Mouse (Mus musculus) heart, embryonic 12.5 days (tissue): ENCODE data around the gene Spon1. TPM values are rescaled to one million over a fixed set of nuclear protein-coding genes. Genes with fewer than 3 reads are reported as not detected.

ENCODE experiments used
- ATAC-seq: fragments of 200-750 bp; cut with Nextera tagmentation; 2 replicates; pipeline ENCODE4 v1.8.0; 2017; ENCODE audit warnings: moderate TSS enrichment, moderate library complexity; ENCODE audit not compliant: insufficient number of reproducible peaks, low FRiP score
- H3K27ac ChIP-seq: fragments of 300-500 bp; sonication (generic); 2 replicates; pipeline ENCODE4 v1.5.1; 2016; ENCODE audit warnings: mild to moderate bottlenecking, moderate library complexity; ENCODE audit not compliant: poor library complexity, severe bottlenecking
- H3K27me3 ChIP-seq: fragments of 300-500 bp; sonication (generic); replicated peaks from 2 replicates; pipeline ENCODE4 v1.6.1; 2016; ENCODE audit warnings: mild to moderate bottlenecking, moderate library complexity
- H3K36me3 ChIP-seq: fragments of 300-500 bp; sonication (generic); 2 replicates; pipeline ENCODE4 v1.6.1; 2016; ENCODE audit warnings: mild to moderate bottlenecking, moderate library complexity
- H3K4me1 ChIP-seq: fragments of 300-500 bp; sonication (generic); replicated peaks from 2 replicates; pipeline ENCODE4 v1.6.1; 2016; ENCODE audit warnings: mild to moderate bottlenecking
- H3K4me2 ChIP-seq: fragments of 300-500 bp; sonication (generic); 2 replicates; pipeline ENCODE4 v1.6.1; 2016; ENCODE audit warnings: mild to moderate bottlenecking, moderate library complexity
- H3K4me3 ChIP-seq: fragments of 300-500 bp; sonication (generic); 2 replicates; pipeline ENCODE4 v1.5.1; 2016; ENCODE audit warnings: mild to moderate bottlenecking
- H3K9ac ChIP-seq: fragments of 300-500 bp; sonication (generic); 2 replicates; pipeline ENCODE4 v1.6.1; 2016; ENCODE audit warnings: mild to moderate bottlenecking, moderate library complexity
- H3K9me3 ChIP-seq: fragments of 300-500 bp; sonication (generic); replicated peaks from 2 replicates; pipeline ENCODE4 v1.6.1; 2016; ENCODE audit warnings: mild to moderate bottlenecking, moderate library complexity
- WGBS: fragments of 180-500 bp; shearing (Covaris S2); methylation state at CpG from one replicate; pipeline ENCODE4 v1.1.7; 2016; 5-methylcytosine and 5-hydroxymethylcytosine counted together
- polyA plus RNA-seq: library from polyadenylated mRNA; unstranded; fragments of >200 nt; fragmentation: Nextera tagmentation; extraction: Ambion mirVana; gene quantifications from 2 replicates; pipeline ENCODE4 v1.2.1, GENCODE M21; 2016

Spon1 gene
- polyA plus RNA-seq, 1 experiment from 2014 or later: 99.8 TPM

DNA sequence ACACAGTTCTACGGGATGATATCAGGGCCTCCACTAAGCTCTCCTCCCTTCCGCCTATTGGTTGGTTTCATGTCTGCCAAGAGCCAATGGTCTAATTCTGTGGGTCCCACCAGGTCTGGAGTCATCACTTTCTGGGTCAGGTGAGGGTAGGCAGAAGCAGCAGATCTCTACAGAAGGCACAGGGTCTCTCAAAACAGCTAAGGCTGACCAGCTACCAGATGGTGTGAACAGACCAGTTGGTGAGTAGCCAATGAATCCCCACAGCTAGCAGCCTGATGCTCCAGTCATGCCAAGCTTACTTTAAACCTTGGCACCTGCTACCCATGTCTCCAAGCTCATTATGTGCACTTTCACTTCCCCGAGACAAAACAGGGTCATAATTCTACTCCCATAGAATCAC lies 261.6 kb downstream of the Spon1 start:
- no peak overlapping the region for H3K4me3 ChIP-seq
- no peak overlapping the region for H3K27ac ChIP-seq
- no peak overlapping the region for H3K4me2 ChIP-seq
- H3K36me3 ChIP-seq: peaks cover 24% of the 10 kb centered on the region
- no peaks in the 10 kb centered on the region for H3K27me3 ChIP-seq
- H3K9ac ChIP-seq: no peak overlapping the region
- no peaks in the 10 kb centered on the region for H3K4me1 ChIP-seq
- no peak for ATAC-seq
- 82% methylated on average over 3 of the region's 3 CpGs for WGBS
- H3K9me3 ChIP-seq: peaks cover 5% of the 10 kb centered on the region; the same call in 1 of the 2 replicates

- H3K27me3 ChIP-seq: no peaks in the 10 kb centered on the region
- ATAC-seq: no peak
- no peak overlapping the region for H3K4me2 ChIP-seq
- H3K9ac ChIP-seq: no peak overlapping the region
- H3K27ac ChIP-seq: no peak overlapping the region
- 84% methylated on average over 5 of the region's 5 CpGs for WGBS
- H3K36me3 ChIP-seq: peaks cover 36% of the 10 kb centered on the region
- no peak overlapping the region for H3K4me3 ChIP-seq
- H3K4me1 ChIP-seq: no peaks in the 10 kb centered on the region
- peaks cover 5% of the 10 kb centered on the region; the same call in 1 of the 2 replicates for H3K9me3 ChIP-seq
Measured at GRCm38 (mm10) chr7:114028828-114029227, 263.0 kb downstream of the Spon1 start.

GRCm38 (mm10) chr7:114029596-114029995 lies 263.8 kb downstream of the Spon1 start:
- Histone ChIP-seq H3K27ac (no peak overlapping the region), H3K4me2 (no peak overlapping the region), H3K36me3 (peaks cover 41% of the 10 kb centered on the region), H3K9ac (no peak overlapping the region), H3K4me1 (no peaks in the 10 kb centered on the region), H3K9me3 (peaks cover 5% of the 10 kb centered on the region; the same call in 1 of the 2 replicates), H3K4me3 (no peak overlapping the region), H3K27me3 (no peaks in the 10 kb centered on the region)
- 79% methylated on average over 6 of the region's 6 CpGs for WGBS
- ATAC-seq: no peak

DNA sequence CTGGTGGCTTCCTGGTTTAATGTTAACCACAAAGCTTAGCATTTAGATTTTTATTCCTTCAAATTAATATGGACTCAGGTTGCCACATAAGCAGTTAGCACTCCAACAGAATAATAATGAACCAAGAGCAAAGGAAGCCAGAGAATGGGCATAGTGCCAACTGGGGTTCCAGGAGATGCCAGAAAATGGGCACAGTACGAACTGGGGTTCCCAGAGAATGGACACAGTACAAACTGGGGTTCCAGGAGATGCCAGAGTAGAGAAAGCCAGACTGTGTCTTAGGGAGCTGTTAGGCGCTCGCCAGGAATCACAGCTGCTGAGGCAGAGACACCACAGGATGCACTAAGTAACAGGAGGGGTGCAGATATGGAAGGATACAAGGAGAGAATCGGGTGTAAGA lies 271.4 kb downstream of the Spon1 start:
- Histone ChIP-seq H3K27me3 (no peaks in the 10 kb centered on the region), H3K9me3 (no peaks in the 10 kb centered on the region), H3K27ac (no peak overlapping the region), H3K4me3 (no peak overlapping the region), H3K4me1 (peaks cover 17% of the 10 kb centered on the region), H3K9ac (no peak overlapping the region), H3K4me2 (no peak overlapping the region), H3K36me3 (peaks cover 72% of the 10 kb centered on the region)
- WGBS: 87% methylated on average over 4 of the region's 4 CpGs
- no peak for ATAC-seq

GRCm38 (mm10) chr7:114041349-114041748 lies 275.6 kb downstream of the Spon1 start:
- Histone ChIP-seq H3K27me3 (no peaks in the 10 kb centered on the region), H3K27ac (no peak overlapping the region), H3K4me1 (peaks cover 48% of the 10 kb centered on the region), H3K9me3 (no peaks in the 10 kb centered on the region), H3K36me3 (peaks cover 42% of the 10 kb centered on the region), H3K4me3 (no peak overlapping the region), H3K4me2 (no peak overlapping the region), H3K9ac (no peak overlapping the region)
- WGBS: 89% methylated on average over 4 of the region's 4 CpGs
- no peak for ATAC-seq

DNA sequence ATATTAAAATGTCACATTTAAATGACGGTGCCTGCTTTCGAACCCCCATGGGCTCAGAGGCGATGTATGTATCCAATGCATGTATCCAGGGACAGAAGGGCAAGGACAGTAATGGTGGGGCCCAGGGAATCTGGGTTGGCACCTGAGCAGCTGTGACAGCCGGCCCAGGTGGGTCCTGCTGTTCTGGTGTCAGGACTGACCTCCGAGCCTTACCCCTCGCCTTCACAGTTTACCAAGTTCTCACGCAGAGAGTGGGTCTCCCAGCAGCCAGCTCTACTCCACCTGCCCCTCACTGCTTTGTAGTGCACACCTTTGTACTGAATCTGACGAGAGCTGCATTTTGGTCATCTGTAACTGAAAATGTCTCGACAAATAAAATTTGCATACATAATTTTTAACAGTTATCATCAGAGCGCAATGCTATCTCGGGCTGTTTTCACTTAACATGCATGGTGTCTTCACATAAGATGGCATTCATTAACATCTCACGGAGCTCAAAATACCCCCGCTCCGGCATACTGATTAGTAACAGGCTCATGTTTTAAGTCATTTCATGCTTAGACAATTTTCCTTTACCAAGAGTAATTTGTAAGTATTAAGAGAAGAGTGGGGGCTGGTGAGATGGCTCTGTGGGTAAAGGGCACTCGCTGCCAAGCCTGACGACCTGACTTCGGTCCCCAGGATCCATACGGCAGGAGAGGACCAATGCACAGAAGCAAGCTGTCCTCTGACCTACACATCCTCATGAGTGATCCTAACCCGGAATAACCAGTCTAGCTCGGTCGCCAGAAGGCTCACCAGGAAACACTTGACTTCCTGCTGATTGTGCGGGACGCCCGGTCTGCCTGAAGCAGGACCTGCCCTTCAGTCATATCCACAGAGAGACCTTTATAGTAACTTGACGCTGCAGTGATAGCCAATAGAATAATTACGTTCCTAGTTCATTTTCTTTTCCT lies 277.5 kb downstream of the Spon1 start:
- H3K4me1 ChIP-seq: peaks cover 50% of the 10 kb centered on the region
- no peak overlapping the region for H3K27ac ChIP-seq
- peaks cover 44% of the 10 kb centered on the region for H3K36me3 ChIP-seq

DNA sequence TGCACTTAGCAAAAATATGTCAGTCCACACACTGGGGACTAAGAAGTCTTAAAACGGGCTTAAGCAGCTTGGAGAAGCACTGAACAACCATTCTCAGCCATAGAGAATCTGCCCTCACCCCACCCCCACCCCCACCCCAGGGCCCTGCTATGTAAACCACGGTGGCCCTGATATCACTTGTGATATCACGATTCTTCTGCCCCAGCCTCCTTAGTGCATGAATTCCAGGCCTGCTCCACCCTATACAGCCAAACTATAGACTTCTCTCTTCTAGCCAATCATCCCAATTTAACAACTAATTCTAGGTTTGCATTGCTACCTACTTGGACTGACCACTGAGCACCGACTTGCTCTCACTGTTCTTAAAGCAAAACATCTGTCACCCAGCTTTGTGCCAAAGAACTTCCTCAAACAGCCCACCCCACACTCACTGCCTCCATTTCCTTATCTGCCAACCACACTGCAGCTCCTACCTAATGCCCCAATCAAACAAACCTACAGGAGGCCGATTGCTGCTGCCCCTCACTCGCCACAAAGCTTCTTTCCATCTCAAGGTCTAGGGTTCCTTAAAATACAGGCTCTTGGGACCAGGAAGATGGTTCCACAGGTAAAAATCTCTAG lies 278.2 kb downstream of the Spon1 start:
- H3K27me3 ChIP-seq: no peaks in the 10 kb centered on the region
- ATAC-seq: no peak
- peaks cover 45% of the 10 kb centered on the region for H3K4me1 ChIP-seq
- no peak overlapping the region for H3K4me2 ChIP-seq
- peaks cover 44% of the 10 kb centered on the region for H3K36me3 ChIP-seq
- H3K9ac ChIP-seq: no peak overlapping the region
- H3K9me3 ChIP-seq: no peaks in the 10 kb centered on the region
- WGBS: 41% methylated on average over 6 of the region's 6 CpGs
- no peak overlapping the region for H3K4me3 ChIP-seq
- H3K27ac ChIP-seq: no peak overlapping the region

More for the DNA sequence above, 277.5 kb downstream of the Spon1 start:
- Histone ChIP-seq H3K9ac (no peak overlapping the region), H3K9me3 (no peaks in the 10 kb centered on the region), H3K4me2 (no peak overlapping the region), H3K4me3 (no peak overlapping the region), H3K27me3 (no peaks in the 10 kb centered on the region)
- WGBS: 70% methylated on average over 26 of the region's 26 CpGs
- ATAC-seq: peak; percentile 66; the same call in 1 of the 2 replicates

GRCm38 (mm10) chr7:114045814-114046213 lies 280.0 kb downstream of the Spon1 start:
- Histone ChIP-seq H3K9me3 (no peaks in the 10 kb centered on the region), H3K27me3 (no peaks in the 10 kb centered on the region), H3K27ac (peak overlapping the region; percentile 46; the same call in 1 of the 2 replicates), H3K4me1 (peaks cover 51% of the 10 kb centered on the region), H3K4me3 (no peak overlapping the region), H3K36me3 (peaks cover 39% of the 10 kb centered on the region), H3K9ac (no peak overlapping the region), H3K4me2 (no peak overlapping the region)
- 62% methylated on average over 2 of the region's 2 CpGs for WGBS
- no peak for ATAC-seq

- no peak for ATAC-seq
- Histone ChIP-seq H3K4me2 (no peak overlapping the region), H3K27me3 (no peaks in the 10 kb centered on the region), H3K27ac (peak overlapping the region; percentile 56), H3K36me3 (peaks cover 41% of the 10 kb centered on the region), H3K4me3 (no peak overlapping the region), H3K9me3 (no peaks in the 10 kb centered on the region), H3K4me1 (peaks cover 46% of the 10 kb centered on the region), H3K9ac (no peak overlapping the region)
- WGBS: 37% methylated on average over 4 of the region's 4 CpGs
Measured at GRCm38 (mm10) chr7:114053720-114054119, 287.9 kb downstream of the Spon1 start.

DNA sequence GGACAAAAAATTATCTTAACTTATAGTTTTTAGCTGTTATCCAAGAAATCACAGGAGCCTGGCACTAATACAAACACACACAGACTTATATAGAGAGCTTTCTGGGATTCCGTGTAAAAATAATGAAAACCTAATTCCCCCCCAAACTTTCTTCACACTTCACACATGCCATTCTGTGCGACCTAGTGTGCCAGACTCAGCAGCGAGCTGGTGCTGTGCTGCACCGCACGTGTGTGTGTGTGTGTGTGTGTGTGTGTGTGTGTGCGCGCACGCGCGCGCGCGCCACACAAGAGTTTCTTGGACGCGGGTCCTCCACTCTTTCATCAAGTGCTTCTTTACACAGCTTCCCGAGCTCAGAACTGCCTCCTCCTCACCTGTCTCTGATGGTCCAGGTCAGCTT lies 292.4 kb downstream of the Spon1 start:
- H3K4me1 ChIP-seq: peaks cover 19% of the 10 kb centered on the region
- WGBS: 90% methylated on average over 16 of the region's 16 CpGs
- no peak overlapping the region for H3K9ac ChIP-seq
- peaks cover 30% of the 10 kb centered on the region for H3K36me3 ChIP-seq
- no peaks in the 10 kb centered on the region for H3K9me3 ChIP-seq
- H3K4me3 ChIP-seq: no peak overlapping the region
- H3K4me2 ChIP-seq: no peak overlapping the region
- no peaks in the 10 kb centered on the region for H3K27me3 ChIP-seq
- no peak for ATAC-seq
- no peak overlapping the region for H3K27ac ChIP-seq

DNA sequence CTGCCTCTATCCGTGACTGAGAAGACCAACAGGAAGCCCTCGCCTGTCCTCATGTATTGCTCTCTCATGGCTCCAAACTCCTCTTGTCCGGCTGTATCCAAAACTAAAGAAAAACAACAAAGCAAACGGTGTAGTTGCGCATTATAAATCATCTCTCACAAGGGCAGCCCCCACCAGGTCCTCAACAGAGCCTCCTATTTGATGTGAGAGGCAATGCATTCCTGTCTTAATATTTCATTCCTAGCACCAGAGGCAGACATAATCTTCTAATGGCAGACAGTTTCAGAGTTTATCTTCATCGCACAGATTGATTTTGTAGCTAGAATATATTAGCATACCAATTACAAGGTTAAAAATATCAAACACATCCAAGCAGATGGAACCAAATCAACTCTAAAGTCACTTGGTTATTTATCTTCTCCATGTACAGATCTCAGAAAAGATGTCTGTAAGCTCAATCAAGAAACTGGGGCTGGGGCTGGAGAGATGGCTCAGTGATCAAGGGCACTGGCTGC lies 293.2 kb downstream of the Spon1 start:
- Histone ChIP-seq H3K9ac (no peak overlapping the region), H3K27ac (no peak overlapping the region), H3K36me3 (peaks cover 30% of the 10 kb centered on the region), H3K4me2 (no peak overlapping the region), H3K4me1 (peaks cover 19% of the 10 kb centered on the region), H3K4me3 (no peak overlapping the region), H3K27me3 (no peaks in the 10 kb centered on the region), H3K9me3 (no peaks in the 10 kb centered on the region)
- no peak for ATAC-seq
- WGBS: 91% methylated on average over 6 of the region's 6 CpGs
